Mouse (Mus musculus) MEL (cell line): ENCODE results near the gene Cog4.

ENCODE experiments used
- CHD1 ChIP-seq: IDR thresholded peaks from 2 replicates; pipeline ENCODE4 v1.6.1; 2012; ENCODE audit warnings: low read depth, mild to moderate bottlenecking, inconsistent platforms, low read length, improper control_type of control experiment
- CHD2 ChIP-seq: IDR thresholded peaks from 2 replicates; pipeline ENCODE4 v1.6.1; 2011; ENCODE audit warnings: low read length, improper control_type of control experiment
- CTCF ChIP-seq, 3 experiments: IDR thresholded peaks in 2 of 3; conservative IDR thresholded peaks in 1 of 3; 2 replicates each; pipeline ENCODE4 v1.5.1; 2011 to 2012; ENCODE audit warnings: low read length in 3 of 3, low read depth in 2 of 3, mild to moderate bottlenecking in 2 of 3, improper control_type of control experiment in 1 of 3, inconsistent platforms in 1 of 3, mixed read lengths in 1 of 3, moderate library complexity in 1 of 3; ENCODE audit not compliant: control insufficient read depth in 1 of 3, insufficient read depth in 1 of 3, poor library complexity in 1 of 3, severe bottlenecking in 1 of 3
- E2F4 ChIP-seq: IDR thresholded peaks from 2 replicates; pipeline ENCODE4 v1.6.1; 2011; ENCODE audit warnings: low read depth, low read length, improper control_type of control experiment, borderline replicate concordance
- EP300 ChIP-seq, 2 experiments: IDR thresholded peaks; 2 replicates each; pipeline ENCODE4 v1.6.1; 2011; ENCODE audit warnings: improper control_type of control experiment in 2 of 2, low read length in 2 of 2, low read depth in 1 of 2, mild to moderate bottlenecking in 1 of 2
- HCFC1 ChIP-seq: IDR thresholded peaks from 2 replicates; pipeline ENCODE4 v1.6.1; 2012; ENCODE audit warnings: low read depth, mild to moderate bottlenecking, inconsistent platforms, low read length, improper control_type of control experiment, moderate library complexity
- MYC ChIP-seq: IDR thresholded peaks from 2 replicates; pipeline ENCODE4 v1.6.1; 2011; ENCODE audit warnings: low read depth, mild to moderate bottlenecking, low read length, improper control_type of control experiment, moderate library complexity
- NRF1 ChIP-seq: IDR thresholded peaks from 2 replicates; pipeline ENCODE4 v1.6.1; 2014; ENCODE audit warnings: low read depth, mild to moderate bottlenecking, inconsistent platforms, low read length, improper control_type of control experiment, moderate library complexity; ENCODE audit not compliant: poor library complexity, insufficient read depth, severe bottlenecking
- POLR2A ChIP-seq, 2 experiments: IDR thresholded peaks; 2 replicates each; pipeline ENCODE4 v1.6.1; 2011 to 2012; ENCODE audit warnings: low read length in 2 of 2, mild to moderate bottlenecking in 2 of 2, control low read depth in 1 of 2, improper control_type of control experiment in 1 of 2, low read depth in 1 of 2, moderate library complexity in 1 of 2; ENCODE audit not compliant: control insufficient read depth in 1 of 2, insufficient read depth in 1 of 2, poor library complexity in 1 of 2
- POLR2AphosphoS2 ChIP-seq: IDR thresholded peaks from 2 replicates; pipeline ENCODE4 v1.6.1; 2011; ENCODE audit warnings: low read length, improper control_type of control experiment
- RAD21 ChIP-seq: IDR thresholded peaks from 2 replicates; pipeline ENCODE4 v1.6.1; 2011; ENCODE audit warnings: mild to moderate bottlenecking, low read depth, low read length, improper control_type of control experiment

- TF ChIP-seq CTCF (IDR thresholded peaks at IDR 0.05 in 2 of 3, conservative IDR thresholded peaks at IDR 0.05 in 1 of 3; ENCODE audit: control insufficient read depth in 1 of 3, insufficient read depth in 1 of 3, low read depth in 2 of 3, low read length in 3 of 3, poor library complexity in 1 of 3, severe bottlenecking in 1 of 3) (no peak), POLR2AphosphoS2 (no peak), CHD1 (no peak), E2F4 (no peak), NRF1 (no peak), POLR2A (IDR thresholded peaks at IDR 0.05; ENCODE audit: control insufficient read depth in 1 of 2, insufficient read depth in 1 of 2, low read depth in 1 of 2, low read length in 2 of 2, poor library complexity in 1 of 2) (no peak), RAD21 (no peak), EP300 (IDR thresholded peaks at IDR 0.05; ENCODE audit: low read depth in 1 of 2, low read length in 2 of 2) (no peak), HCFC1 (no peak), MYC (no peak), CHD2 (no peak)
These were observed 43.6 kb downstream of the Cog4 start for GRCm38 (mm10) chr8:110889904-110890470.
